Mouse (Mus musculus) intestine, embryonic 15.5 days (tissue): Measurements from ENCODE around the gene Srrm4. TPM values are rescaled to one million over a fixed set of nuclear protein-coding genes. Genes with fewer than 3 reads are reported as not detected.

Source experiments
- polyA plus RNA-seq: library from polyadenylated mRNA; unstranded; fragments of >200 nt; fragmentation: Nextera tagmentation; extraction: Ambion mirVana; gene quantifications from 2 replicates; pipeline ENCODE4 v1.2.1, GENCODE M21; 2015

Srrm4 gene
- polyA plus RNA-seq, 1 experiment from 2014 or later = 1.5 TPM

Other genes starting within 250 kb of the Srrm4 start
- 11.4 and 12.1 TPM in 2 replicates for gene Hspb8, start 169.0 kb downstream of the Srrm4 start, polyA plus RNA-seq